Mouse (Mus musculus) 416B (cell line): Measurements from ENCODE around the gene Tbx20.

Experiments used
- DNase-seq: peaks from one replicate; pipeline ENCODE4 v3.0.0; 2011; ENCODE audit warnings: low read depth

The Tbx20 gene

DNA sequence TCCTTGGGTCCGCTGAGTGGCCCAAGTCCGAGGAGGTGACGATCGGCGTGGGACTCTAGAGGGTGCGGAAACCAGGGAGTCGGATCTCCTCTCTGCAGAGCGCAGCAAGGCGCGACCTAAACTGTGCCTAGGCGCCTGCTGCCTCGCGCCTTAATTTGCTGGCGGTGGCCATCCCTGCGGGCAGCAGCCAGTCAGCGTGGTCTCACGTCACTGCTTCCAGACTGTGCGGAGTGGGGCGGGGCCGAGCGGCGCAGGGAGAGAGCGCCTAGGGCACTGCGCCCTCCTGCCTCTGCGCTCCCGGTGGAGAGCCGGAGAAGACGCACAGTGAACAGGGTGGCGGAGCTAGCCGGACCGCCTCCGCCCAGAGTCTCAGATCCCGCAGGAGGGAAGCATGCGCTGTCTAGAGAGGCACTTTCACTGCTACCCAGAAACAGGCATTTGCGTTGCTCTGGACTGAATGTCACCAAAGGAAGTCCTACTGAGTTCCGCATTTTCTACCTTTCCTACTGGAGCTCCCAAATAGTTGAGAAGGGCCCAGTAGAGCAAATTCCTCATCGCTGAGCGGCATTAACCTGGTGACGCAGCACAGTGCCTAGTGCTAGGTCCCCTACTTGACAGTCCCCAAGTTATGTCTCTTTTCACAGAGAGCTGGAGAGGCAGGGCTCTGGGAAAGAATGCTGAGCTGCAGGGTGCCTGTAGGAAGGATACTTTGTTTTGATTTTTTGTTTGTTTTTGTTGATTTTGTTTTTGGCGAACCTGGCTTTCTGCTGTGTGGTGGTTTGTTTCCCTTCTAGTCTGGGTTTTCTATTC is at the start of gene Tbx20:
TSS of gene Tbx20 (minus strand) at position 144 of the 810 bp plus-strand sequence.
- DNase-seq = no peak

DNA sequence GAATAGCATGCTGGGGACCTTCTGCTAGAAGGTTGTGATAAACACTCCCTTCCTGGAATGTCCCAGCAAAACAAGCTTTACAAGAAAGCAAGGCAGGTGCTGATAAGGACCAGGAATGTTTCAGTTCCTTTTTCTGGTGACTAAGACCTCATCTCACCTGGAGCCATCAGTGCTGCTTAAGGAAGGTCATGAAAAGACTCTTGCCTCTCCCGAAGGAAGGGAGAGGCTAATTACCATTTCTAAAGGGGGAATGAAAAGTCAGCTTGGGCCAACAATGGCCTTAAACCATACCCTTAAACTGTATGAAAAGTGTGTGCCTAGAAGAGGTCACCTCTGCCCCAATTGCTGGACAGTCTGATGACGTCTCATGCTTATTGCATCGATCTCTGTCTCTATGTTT is 44.4 kb upstream of the Tbx20 start:
- no peak for DNase-seq

DNA sequence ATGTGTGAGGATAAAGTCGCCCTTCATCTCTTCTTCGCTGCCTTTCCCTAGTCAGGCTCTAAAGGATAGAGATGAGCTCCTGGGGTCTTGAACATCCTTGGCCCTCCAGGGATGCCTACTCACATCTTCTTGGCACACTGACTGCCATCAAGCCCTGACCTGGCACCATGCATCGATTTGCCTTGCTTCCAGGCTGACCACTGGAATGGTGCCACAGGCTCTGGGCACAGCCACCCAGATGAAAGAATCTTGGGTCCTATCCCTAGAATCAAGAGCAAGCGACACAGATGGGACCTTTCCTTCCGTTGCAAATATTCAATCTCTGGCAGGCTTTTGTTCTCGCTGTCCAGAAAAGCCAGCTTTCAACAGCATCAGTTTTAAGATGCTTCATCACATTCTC is 38.4 kb upstream of the Tbx20 start:
- no peak for DNase-seq

DNA sequence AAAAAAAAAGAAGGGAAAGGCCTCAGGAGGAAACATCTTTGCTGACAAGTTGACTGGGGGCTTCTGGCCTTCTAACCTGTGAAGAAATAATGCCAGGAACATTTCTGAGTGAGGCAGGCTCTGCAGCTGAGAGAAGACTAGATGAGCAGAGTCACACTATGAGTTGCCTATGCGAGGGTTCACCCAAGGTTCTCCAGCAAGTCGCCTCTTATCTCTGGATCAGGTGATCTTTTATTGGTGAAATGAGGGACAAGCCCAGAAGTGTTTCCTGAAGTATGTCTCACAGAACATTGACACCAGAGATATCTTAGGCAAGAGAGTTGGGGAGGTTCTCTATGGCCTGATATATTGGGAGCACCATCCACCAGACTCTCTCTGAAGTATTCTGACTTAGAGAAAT is 18.0 kb upstream of the Tbx20 start:
- DNase-seq = no peak

DNA sequence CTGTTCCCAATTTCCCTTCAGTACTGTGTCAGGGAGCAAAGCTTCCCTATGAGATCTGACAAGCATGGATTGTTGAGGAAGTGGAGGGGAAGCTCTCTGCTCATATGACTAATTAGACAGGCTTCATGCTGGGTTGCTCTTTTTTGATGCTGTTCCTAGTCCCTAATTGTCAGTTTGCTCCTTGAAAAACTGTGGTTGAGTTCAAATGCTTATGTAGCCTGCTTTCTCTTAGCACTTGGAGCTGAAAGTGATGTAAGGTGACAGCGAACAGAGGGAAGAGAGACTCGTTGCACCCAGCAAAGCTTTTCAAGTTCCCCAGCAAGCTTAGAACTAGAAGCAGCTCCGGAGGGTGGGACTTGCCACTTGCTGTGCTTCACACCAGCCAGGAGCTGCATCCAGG is 15.3 kb upstream of the Tbx20 start:
- no peak for DNase-seq

DNA sequence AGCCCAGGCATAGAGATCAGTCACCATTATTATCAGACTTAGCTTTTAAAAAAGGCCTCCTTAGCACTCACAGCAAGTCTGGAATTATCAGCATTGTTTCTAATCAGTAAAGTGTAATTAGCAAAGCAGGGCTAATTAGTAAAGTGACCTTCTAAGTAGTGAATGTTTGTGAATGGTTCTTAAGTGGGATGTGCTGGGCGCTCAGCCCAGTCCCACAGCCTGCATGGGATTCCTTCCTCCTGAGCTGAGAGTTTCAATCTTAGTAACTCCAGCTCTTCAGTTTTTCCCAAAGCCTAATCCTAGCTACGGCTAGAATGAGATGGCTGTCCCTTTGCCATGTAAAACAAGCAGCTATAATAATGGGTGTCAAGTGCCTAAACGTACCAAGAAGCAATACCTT is 8.2 kb upstream of the Tbx20 start:
- no peak for DNase-seq

DNA sequence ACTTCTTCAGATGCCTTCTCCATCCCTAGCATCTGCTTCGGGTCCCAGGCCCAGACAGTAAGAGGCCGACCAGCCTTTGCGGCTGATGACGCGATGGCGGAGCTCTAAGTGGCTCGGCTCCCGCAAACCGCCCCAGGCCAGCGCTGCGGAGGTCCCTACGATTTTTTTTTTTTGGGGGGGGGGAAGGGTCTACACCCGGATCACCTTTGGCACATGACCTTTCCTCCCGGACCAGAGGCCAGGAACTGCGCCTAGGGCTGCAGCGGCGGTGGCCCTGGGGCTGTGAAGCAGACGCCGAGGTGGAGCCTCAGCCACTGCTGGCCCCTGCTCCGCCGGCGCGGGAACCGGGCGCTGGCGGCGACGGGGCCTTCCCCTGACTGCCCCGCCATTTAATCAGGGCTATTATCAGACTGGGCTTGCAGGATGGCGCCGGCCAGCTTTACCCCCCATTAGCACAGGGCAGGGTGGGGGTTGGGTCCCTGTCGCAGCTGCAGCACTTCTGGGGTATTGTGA is 6.9 kb upstream of the Tbx20 start:
- no peak for DNase-seq

DNA sequence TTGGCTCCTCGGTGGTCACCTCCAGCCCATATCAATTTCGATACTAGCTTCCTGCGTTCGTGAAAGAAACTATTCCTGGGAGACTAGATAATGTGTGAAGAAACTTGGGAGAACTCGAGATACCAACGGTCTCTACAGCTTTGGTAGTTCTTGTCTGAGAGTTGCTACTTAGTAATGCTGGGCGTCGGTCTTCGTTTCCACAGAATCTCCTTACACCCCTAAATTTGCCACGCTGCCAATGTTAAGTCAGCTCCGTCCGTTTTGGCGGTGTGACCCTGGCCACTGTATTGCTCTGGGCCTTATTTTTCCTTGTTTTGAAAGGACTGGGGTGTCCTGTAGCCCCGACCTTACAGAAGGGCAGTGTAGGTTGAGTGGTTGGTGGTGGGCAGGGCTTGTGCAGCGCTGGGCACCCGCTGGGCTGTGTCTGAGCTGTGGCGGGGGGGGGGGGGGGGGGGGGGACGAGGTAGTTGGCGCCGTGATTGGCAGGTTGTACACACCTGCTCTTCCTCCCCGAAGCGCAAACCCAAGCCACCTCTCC is 6.4 kb upstream of the Tbx20 start:
- DNase-seq = no peak

DNA sequence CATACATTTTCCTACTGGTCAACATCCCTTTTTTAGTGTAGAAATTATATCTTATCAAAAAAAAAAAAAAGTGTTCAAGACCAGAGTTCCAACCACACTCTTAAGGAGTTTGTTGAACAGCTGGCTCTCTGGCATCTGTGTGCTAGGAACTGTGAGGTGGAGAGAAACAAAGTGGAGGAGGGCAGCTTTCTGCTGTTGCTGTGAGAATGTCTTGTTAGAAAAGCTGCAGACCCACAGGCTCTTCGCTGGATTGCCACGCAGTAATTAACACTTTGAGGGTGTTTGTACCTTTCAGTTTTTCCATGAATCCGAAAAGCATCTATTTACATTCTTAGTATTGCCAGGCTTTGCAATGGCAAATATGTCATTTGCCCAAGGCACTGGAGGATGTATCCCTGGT is 5.9 kb upstream of the Tbx20 start:
- no peak for DNase-seq

DNA sequence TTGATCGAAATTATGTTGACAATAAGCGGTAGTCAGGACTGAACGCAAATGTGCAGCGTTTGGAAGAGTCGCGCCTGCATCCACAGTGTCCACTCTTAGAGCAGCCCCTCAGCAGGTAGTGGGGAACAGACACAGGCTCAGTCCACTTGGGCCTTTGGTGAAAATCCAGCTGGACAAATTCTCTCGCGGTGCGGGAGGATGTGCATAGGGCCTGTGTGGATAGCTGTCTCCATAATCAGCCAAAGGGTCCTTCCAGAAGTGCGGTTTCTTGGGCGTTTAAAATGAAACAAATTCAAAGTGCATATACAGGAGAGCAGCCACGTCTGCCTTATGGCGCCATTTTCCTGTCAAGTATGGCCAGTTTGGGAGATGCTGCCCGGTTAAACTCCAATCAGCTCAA is 4.5 kb upstream of the Tbx20 start:
- no peak for DNase-seq

DNA sequence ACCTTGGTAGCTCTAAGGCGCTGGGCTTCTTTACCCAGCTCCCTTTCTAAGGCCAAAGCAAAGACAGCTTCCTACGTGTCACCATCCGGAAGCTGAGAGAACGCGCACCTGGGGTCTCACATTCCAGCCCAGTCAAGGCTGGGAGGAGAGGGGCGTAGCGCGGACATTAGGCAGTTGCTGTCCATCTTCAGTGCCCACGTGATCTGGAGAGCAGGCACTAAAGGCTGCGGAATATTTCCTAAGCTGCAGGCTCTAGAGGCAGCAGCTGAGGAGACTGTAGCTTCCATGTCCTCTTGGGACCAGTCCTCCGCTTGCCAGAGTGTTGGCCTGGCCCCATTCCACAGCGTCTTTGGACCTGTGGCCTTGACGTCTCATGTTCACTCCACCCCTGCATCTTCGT is 3.9 kb upstream of the Tbx20 start:
- no peak for DNase-seq

DNA sequence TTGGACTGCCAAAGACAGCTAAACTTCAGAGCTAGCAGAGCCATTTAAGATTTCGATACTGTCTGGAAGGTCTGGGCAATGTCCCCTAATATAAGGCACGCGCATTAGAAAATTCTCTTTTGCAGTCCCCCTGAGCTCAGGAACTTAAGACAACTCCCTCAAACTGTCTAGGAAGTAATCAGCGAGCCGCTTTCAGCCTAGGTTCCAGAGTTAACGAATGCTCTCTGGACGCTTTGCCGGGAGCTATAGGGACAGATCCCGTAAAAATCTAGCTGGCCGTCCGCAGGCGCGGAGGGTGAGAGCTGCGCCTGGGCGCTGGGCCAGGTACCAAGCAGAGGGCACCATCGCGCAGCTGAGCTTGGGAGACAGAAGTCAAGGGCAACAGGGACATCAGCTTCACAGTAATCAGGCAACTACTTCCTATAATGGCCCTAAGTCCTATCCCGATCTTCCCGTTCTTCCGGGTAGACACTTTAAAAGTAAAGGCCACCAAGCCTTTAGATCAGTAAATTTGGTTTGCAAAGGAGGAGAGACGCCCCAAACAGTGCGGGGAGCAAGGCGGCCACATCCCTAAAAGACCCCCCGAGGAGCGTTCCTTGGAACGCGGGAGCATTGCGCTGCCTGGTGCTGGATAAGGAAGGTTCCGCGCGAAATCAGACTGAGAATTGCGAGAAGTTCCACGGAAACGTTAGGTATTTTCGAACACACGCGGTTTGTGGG is 3.2 kb upstream of the Tbx20 start:
- no peak for DNase-seq

DNA sequence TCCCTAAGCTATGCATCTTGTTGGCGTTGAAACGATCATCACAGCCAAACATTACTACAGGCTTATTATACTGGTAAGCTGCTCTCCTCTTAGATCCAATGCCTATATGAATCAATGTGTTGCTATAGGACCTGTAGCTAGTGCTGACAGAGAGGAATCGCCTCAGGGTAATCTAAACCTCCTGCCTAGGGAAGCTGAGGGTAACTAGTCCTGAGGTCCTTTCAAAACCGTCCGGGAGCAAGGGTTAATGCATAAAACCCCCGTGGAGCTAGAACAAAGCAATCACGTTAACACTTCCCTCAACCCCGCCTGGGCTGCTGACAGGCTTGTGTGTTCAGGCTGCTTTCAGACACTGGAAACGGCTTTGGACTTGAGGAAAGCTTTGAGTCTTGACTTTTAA is 2.4 kb upstream of the Tbx20 start:
- DNase-seq = no peak

DNA sequence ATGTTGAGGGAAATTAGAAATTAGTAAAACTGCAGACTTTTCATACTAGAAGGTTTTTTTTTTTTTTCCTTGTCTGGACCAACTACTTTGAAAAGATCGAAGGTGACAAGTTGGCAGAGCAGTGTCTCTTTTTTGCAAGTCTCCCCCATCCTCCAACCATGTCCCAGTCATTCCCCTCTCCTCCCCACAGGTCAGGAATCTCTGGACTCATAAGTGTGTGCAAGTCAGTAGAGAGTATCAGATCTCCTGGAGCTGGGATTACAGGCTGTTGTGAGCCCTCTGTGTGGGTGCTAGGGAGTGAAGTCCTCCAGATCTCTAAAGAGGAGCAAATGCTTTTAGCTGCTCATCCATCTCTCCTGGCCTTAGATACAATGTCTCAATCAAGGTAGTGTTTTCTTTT is 1.5 kb upstream of the Tbx20 start:
- DNase-seq = no peak

DNA sequence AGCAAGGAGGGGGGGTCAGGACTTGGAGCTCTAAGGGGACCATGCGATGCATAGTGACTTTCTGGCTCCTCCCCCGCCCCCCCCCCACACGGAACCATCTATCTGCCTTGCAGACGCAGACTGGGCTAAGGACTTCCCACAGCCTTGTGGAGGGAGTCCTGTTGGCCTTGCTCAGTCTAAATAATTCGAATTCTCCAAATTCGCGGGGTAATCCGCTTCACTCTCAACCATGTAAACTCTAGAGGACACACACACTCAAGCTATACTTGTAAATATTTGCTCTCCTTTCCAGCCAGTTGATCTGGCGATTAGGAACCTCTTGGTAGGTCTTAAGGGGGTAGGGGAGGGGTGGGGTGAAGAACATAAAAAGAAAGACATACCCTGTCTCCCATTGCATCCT is 898 bp upstream of the Tbx20 start:
- DNase-seq = no peak

DNA sequence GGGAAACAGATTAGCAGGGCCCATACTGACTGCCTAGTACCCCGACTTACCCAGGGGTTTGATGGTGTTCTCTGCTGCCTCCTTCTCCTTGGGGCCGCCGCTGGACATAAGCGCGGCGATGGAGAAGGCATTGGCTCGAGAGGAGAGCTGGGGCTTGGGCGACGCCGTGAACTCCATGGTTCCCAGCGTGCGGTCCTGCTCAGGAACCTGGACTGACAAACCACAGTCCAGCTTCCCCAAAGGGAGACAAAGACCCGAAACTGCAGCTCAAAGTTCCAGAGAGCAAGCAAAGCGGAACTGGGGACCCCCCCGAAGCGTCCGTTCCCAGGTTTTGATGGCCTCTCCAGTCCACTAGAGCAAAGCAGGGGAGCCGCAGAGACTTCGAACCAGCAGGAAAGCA is 434 bp downstream of the Tbx20 start:
- DNase-seq = no peak

DNA sequence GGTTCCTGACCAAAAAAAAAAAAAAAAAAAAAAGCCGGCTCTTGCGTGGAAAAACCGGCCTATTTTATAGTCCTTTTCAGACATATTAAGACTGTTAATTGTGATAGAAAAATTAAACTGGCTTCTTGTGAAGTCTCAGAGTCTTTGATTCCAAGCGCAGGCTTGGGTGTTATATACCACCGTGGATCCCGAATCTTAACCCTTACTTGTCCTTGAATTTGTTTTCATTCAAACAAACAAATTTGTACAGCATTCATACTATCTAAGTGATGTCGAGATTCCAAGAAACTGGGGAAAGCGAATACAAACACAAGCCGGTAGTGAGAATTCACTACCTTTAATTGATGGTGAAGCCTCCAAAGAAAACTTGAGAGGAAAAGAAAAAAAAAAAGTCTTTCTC is 932 bp downstream of the Tbx20 start:
- DNase-seq = no peak

DNA sequence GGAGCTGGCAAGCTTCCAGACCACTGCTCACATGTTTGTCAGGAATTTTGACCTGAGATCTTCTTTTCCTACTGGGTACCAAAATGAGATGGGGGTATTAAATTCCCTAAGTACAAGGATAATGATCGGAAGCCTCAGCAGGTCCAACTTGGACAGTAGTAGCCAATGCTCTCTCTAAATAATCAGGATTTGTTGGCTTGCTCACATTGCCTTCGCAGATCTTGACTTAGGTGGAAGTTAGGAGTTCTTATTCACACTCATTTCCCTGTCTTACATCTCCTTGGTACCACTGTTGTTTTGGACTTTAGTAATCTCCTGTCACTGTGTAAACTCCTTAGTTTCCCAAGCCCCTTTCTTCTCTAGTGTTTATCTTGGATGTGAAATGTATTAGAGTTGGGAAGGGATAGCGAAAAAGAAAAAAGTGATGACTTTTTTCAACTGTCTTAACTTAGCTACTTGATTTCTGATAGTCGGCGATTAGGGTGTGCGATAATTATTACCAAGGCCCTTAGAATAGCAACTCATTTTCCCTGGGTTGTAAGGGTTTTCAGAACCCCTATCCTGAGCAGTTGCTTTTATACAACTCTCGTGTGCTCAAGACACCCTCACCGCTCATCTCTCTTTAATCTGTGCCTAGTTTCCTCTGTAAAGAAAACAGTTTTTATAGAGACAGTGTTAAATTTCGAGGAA is 1.5 kb downstream of the Tbx20 start:
- no peak for DNase-seq

DNA sequence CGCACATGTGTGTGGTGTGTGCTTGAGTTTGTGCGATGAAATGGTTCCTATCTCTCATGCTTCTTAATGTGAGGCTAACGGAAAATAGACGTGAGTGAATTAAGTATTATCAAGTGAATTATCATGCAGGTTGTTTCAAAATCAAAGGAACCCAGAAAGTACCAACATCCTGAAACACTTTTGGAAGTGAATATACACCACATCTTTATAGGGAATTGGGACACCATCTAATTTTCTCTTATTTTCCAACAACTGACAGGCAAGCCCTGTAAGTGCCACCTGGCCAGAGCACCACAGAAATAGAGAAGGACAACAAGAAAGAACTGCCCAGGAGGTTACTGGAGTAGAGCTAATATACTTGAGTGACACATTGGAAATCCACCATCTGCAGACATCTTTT is 2.4 kb downstream of the Tbx20 start:
- DNase-seq = no peak

DNA sequence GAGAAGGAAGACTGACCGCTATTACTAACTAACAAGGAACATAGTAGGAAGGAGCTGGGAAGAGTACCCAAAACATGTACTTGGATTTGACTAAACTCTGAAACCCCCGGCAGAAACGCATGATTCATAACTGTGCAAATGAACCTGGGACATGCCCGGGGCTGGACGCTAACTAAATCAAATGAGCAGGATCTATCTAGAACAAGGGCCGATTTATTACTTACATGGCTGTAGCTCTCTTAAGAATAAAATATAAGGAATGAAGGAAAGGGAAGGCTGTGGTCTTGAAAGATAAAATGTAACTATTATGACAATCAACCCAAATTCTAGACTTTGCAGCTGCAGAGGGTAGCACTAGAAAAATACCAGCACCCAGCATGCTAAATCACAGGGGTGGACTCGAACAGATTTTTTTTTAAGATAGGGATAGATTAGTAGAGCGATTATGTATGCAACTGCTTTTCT is 3.1 kb downstream of the Tbx20 start:
- DNase-seq = no peak

DNA sequence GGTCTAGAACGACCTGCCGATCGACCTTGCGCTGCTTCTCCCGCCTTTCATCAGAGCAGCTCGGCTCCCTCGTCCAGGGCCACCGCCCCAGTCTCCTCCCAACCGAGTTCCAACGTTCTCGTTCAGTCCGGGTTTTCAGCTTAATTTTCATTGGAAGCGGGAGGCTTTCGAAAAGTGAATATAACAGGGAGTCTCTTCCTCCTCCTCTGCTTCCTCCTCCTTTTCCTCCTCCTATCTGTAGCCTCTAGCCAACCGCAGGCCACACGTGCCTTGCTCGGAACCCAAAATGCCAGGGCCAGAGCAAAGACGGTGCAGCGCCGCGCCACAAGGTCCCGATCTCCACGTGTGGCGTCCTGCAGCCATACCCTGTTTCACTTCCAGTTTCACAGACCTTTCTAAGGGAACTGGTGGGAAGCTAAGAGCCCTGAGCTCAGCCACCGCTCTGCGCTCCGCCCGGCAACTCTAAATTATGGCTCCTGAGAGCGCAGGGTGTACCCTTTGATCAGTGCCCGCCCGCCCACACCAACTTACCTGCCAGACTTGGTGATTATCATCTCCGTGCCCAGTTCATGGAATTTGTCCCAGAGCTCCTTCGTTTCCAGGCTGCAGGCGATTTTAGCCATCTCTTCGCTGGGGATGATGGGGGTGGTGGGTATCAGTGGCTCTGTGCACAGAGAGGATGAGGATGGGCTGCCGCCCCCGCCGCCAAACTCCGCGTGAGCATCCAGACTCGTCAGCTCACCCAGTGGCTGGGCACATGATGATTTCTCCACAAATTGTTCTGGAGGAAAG is 3.8 kb downstream of the Tbx20 start:
- DNase-seq = no peak

DNA sequence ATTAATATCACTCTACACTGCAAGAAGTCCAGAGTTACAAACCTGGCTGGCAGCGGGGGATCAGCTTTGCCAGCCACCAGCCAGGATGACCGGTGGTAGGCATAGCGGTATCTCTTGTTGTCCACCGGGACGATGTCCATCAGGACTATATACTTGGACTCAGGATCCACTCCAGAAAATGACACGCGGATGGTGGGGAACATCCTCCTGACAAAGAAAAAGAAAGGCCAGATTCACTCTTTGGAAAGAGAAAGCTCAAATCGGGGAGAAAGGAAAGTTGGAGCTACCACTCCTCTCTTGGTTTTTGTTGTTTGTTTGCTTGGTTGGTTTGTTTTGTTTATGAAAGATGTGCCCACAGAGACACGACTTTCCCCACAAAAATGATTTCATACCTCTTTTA is 4.5 kb downstream of the Tbx20 start:
- no peak for DNase-seq
